Mouse (Mus musculus) embryonic facial prominence, embryonic 11.5 days (tissue): ENCODE results near the gene Epb41l5. TPM values are rescaled to one million over a fixed set of nuclear protein-coding genes. Genes with fewer than 3 reads are reported as not detected.
A peak's percentile ranks its signal among the peaks of the same experiment; 100 is the strongest.

Experiments used
- ATAC-seq: fragments of 200-750 bp; cut with Nextera tagmentation; replicated peaks from 2 replicates; pipeline ENCODE4 v1.8.0; 2017; ENCODE audit warnings: low read depth; ENCODE audit not compliant: insufficient number of reproducible peaks, low FRiP score, low TSS enrichment
- DNase-seq: peaks from one replicate; pipeline ENCODE4 v3.0.0-alpha.2; 2015; ENCODE audit warnings: low spot score
- H3K27ac ChIP-seq: fragments of 300-500 bp; sonication (generic); replicated peaks from 2 replicates; pipeline ENCODE4 v1.5.1; 2014; ENCODE audit warnings: mild to moderate bottlenecking, low read depth, low read length, control low read depth
- H3K27me3 ChIP-seq: fragments of 300-500 bp; sonication (generic); 2 replicates; pipeline ENCODE4 v1.6.1; 2014; ENCODE audit warnings: mild to moderate bottlenecking, low read length, moderate library complexity, mixed read lengths; ENCODE audit not compliant: control insufficient read depth, insufficient read depth
- H3K36me3 ChIP-seq: fragments of 300-500 bp; sonication (generic); replicated peaks from 2 replicates; pipeline ENCODE4 v1.6.1; 2014; ENCODE audit warnings: low read depth, mild to moderate bottlenecking, low read length, moderate library complexity, mixed read lengths; ENCODE audit not compliant: control insufficient read depth, insufficient read depth
- H3K4me1 ChIP-seq: fragments of 300-500 bp; sonication (generic); 2 replicates; pipeline ENCODE4 v1.6.1; 2014; ENCODE audit warnings: low read length, mixed read lengths; ENCODE audit not compliant: control insufficient read depth, insufficient read depth
- H3K4me2 ChIP-seq: fragments of 300-500 bp; sonication (generic); 2 replicates; pipeline ENCODE4 v1.6.1; 2014; ENCODE audit warnings: low read depth, mild to moderate bottlenecking, control low read depth, low read length, moderate library complexity
- H3K4me3 ChIP-seq: fragments of 300-500 bp; sonication (generic); 2 replicates; pipeline ENCODE4 v1.5.1; 2014; ENCODE audit warnings: low read depth, low read length, control low read depth
- H3K9ac ChIP-seq: fragments of 300-500 bp; sonication (generic); replicated peaks from 2 replicates; pipeline ENCODE4 v1.6.1; 2014; ENCODE audit warnings: mild to moderate bottlenecking, control low read depth, low read length
- H3K9me3 ChIP-seq: fragments of 300-500 bp; sonication (generic); replicated peaks from 2 replicates; pipeline ENCODE4 v1.6.1; 2016; ENCODE audit warnings: mild to moderate bottlenecking, low read length, inconsistent platforms, mixed read lengths; ENCODE audit not compliant: control insufficient read depth
- WGBS: fragments of 180-500 bp; shearing (Covaris S2); extraction: QIAGEN DNeasy Blood & Tissue Kit; methylation state at CpG from one replicate; pipeline ENCODE4 v1.1.7; 2014; 5-methylcytosine and 5-hydroxymethylcytosine counted together
- polyA plus RNA-seq: library from polyadenylated mRNA; unstranded; fragments of >200 nt; fragmentation: Nextera tagmentation; extraction: Ambion mirVana; gene quantifications from 2 replicates; pipeline ENCODE4 v1.2.1, GENCODE M21; 2014

Gene Epb41l5
- polyA plus RNA-seq, 1 experiment from 2014 or later, result 21.4 TPM

DNA sequence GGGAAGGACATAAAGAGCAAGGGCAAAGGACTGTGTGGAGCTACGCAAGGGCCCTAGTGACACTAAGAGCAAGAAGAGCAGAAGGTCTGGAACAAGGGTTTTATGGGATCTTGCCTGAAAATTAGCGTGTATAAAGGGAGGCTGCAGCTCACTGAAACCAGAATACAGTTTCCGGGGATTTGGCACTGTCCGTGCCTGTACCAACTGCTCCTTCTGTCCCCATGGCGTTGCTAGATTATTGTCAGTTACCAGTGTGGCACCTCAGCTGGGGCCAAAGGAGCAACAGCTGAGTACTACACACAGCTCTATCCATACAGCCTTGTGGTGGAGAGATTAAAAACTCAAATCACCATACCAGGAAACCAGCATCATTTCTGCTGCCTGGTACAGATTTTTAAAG, 1.6 kb upstream of the Epb41l5 start:
- Histone ChIP-seq H3K27ac (no peak overlapping the region), H3K27me3 (no peaks in the 10 kb centered on the region), H3K4me1 (no peaks in the 10 kb centered on the region)

DNA sequence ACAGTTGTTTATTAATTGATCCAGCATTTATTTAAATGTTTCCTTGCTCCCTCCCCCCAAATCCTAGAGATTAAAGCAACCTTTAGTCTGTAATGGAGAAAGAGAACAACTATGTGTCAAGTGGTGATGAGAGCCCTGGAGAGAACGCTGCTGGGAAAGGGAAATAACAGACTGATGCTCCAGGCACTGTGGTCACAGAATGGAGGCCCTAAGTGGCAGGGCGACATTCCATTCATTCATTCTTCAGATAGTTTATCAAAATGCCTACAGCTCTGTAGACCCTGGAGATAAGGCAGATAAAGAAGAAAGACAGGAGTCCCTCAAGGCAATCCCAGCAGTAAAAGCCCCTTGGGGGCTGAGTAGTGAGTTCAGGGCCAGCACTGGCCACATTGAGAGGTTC, 827 bp upstream of the Epb41l5 start:
- Histone ChIP-seq H3K9me3 (no peaks in the 10 kb centered on the region), H3K36me3 (no peaks in the 10 kb centered on the region), H3K4me2 (no peak overlapping the region), H3K9ac (no peak overlapping the region), H3K4me1 (no peaks in the 10 kb centered on the region), H3K27me3 (no peaks in the 10 kb centered on the region), H3K4me3 (no peak overlapping the region), H3K27ac (no peak overlapping the region)
- WGBS, result 52% methylated on average over 2 of the region's 2 CpGs
- no peak for DNase-seq
- ATAC-seq, result no peak

More for the DNA sequence above, 1.6 kb upstream of the Epb41l5 start:
- ATAC-seq (no peak), DNase-seq (no peak)
- no peaks in the 10 kb centered on the region for H3K9me3 ChIP-seq
- no peak overlapping the region for H3K4me3 ChIP-seq
- H3K9ac ChIP-seq, result no peak overlapping the region
- H3K4me2 ChIP-seq, result no peak overlapping the region
- H3K36me3 ChIP-seq, result no peaks in the 10 kb centered on the region
- 89% methylated on average over 5 of the region's 5 CpGs for WGBS

DNA sequence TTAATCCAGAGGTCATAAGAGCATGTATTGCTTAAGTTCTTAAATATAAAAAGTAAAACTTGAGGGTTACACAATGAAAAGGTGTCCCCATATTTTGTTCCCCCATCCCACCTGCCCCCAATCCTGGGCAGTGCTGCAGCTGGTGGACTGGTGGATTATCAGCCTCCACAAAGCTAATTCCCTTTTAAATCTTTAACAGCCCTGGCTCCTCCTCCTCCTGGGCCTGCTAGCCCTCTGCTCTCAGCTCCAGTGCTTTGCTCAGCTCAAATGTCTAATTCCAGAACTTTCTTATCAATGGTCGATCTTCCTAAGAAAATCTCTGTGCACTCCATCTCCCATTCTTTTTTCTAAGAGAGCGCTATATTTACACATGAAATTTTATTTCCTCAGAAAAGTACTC, 2.4 kb downstream of the Epb41l5 start:
- no peaks in the 10 kb centered on the region for H3K4me1 ChIP-seq
- 73% methylated on average over 2 of the region's 2 CpGs for WGBS
- no peaks in the 10 kb centered on the region for H3K9me3 ChIP-seq
- DNase-seq (no peak), ATAC-seq (no peak)
- H3K4me2 ChIP-seq, result no peak overlapping the region
- no peaks in the 10 kb centered on the region for H3K36me3 ChIP-seq
- H3K27ac ChIP-seq, result no peak overlapping the region
- H3K4me3 ChIP-seq, result no peak overlapping the region
- no peaks in the 10 kb centered on the region for H3K27me3 ChIP-seq
- no peak overlapping the region for H3K9ac ChIP-seq

DNA sequence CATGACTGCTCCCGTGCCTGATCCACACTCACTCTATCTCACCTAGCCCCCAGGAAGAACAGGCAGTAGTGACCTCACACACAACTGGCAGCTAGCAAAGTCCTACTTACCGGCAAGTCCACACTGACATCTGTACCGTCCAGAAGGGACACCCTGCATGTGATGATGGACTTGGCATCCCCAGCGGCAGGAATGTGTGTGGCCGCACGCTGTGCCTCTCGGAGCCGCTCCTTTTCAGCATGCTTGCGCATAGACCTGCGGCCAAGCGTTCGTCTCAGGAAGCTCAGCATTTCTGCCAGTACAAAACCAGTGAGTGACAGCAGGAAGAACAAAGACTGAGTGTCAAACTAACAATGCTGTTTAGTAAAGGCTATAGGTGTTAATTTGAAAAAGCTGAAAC, 6.4 kb downstream of the Epb41l5 start:
- no peak overlapping the region for H3K9ac ChIP-seq
- H3K27ac ChIP-seq, result no peak overlapping the region
- ATAC-seq, result peak; percentile 72
- no peaks in the 10 kb centered on the region for H3K9me3 ChIP-seq
- 43% methylated on average over 12 of the region's 12 CpGs for WGBS
- H3K4me3 ChIP-seq, result no peak overlapping the region
- H3K4me1 ChIP-seq, result no peaks in the 10 kb centered on the region
- DNase-seq, result peak; percentile 61
- no peaks in the 10 kb centered on the region for H3K36me3 ChIP-seq
- H3K27me3 ChIP-seq, result no peaks in the 10 kb centered on the region
- no peak overlapping the region for H3K4me2 ChIP-seq

DNA sequence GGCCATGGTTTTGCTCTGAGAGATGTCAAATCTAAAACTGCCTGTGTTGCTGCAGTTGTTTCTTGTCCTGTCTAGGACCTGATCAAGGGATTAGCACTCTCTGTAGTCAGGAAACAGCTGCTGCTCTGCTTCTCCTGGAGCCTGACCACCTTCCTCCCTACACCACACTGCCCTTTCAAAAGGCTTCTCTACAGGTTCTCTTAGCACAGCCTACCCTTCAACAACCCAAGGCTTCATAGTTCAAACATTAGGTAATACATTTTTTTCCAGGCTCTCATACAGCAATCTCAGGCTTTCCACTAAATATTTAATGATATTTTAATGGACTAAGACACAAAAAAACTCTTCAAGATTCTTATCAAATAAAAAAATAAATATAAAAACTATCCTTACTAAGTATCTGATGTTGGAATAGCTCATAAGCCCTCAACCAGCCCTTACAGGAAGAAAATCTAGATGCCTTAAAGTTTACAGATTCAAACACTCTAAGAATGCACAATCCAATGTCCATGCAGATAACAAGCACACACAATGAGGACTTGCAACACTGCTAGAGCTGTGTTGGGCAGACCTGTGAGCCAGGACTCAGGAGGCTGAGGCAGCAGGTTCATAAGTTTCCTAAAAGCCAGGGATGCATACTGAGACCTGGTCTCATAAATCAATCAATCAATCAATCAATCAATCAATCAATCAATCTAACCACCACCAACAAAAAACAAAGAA, 7.5 kb downstream of the Epb41l5 start:
- ATAC-seq, result no peak
- Histone ChIP-seq H3K4me2 (no peak overlapping the region), H3K9me3 (no peaks in the 10 kb centered on the region), H3K27ac (no peak overlapping the region), H3K36me3 (no peaks in the 10 kb centered on the region), H3K27me3 (no peaks in the 10 kb centered on the region), H3K4me3 (no peak overlapping the region), H3K9ac (no peak overlapping the region), H3K4me1 (no peaks in the 10 kb centered on the region)
- DNase-seq, result no peak

DNA sequence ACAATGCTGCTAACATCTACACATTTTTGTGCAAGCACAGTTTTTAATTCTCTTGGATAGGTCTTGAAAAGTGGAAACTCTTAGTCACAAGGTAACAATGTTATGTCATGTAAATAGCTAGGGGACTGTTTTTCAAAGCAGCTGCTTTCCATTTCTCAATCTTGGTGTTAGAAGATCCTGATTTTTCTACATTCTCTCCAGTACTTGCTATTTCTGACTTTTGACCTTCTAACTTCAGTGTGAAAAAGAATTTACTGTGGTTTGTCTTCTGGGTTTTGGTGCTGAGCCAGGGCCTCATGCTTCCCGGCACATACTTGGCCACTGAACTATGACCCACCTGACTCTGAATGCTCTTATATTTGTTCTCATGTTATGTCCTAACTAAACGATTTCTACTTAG, 8.8 kb downstream of the Epb41l5 start:
- 85% methylated on average over 2 of the region's 2 CpGs for WGBS
- H3K27me3 ChIP-seq, result no peaks in the 10 kb centered on the region
- DNase-seq, result no peak
- H3K27ac ChIP-seq, result no peak overlapping the region
- no peak overlapping the region for H3K4me3 ChIP-seq
- H3K36me3 ChIP-seq, result no peaks in the 10 kb centered on the region
- ATAC-seq, result no peak
- no peak overlapping the region for H3K9ac ChIP-seq
- no peaks in the 10 kb centered on the region for H3K4me1 ChIP-seq
- H3K4me2 ChIP-seq, result no peak overlapping the region
- H3K9me3 ChIP-seq, result no peaks in the 10 kb centered on the region

DNA sequence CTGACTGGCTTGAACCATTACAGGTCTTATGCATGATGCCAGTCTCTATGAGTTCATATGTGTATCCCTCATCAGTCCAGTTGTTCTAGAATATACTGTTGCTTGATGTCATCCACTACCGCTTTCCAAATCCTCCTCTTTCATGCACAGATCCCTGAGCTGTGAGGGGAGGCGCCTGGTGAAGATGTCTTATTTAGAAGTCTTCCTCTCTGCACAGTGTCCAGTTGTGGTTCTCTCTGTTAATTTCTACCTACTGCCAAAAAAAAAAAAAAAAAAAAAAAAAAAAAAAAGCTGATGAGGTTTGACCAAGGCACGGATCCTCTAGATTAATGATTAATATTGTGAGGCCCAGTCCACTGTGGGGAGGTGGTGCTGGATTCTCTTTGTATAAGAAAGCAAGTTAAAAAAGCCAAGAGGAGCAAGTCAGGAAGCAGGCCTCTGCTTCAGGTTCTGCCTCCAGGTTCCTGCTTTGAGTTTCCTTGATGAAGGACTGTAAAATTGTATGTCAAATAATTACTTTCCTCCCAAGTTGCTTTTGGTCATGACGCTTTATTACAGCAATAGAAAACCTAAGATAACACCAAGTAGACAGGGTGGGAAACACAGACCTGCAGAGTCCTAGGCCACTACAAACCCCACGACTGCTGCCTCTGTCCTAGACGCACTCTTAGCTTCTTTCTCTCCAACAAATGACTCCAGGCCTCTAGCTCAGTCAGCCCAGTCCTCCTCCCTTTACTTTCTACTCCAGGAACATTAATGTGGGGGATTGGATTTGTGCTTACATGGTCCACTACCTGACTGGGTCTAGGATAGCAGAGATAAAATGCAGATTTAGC, 11.4 kb downstream of the Epb41l5 start:
- H3K27me3 ChIP-seq, result no peaks in the 10 kb centered on the region
- H3K27ac ChIP-seq, result no peak overlapping the region
- H3K36me3 ChIP-seq, result no peaks in the 10 kb centered on the region
- H3K4me2 ChIP-seq, result no peak overlapping the region
- no peak for ATAC-seq
- 91% methylated on average over 6 of the region's 6 CpGs for WGBS
- H3K9me3 ChIP-seq, result no peaks in the 10 kb centered on the region
- no peak for DNase-seq
- no peak overlapping the region for H3K4me3 ChIP-seq
- H3K9ac ChIP-seq, result no peak overlapping the region
- H3K4me1 ChIP-seq, result no peaks in the 10 kb centered on the region

DNA sequence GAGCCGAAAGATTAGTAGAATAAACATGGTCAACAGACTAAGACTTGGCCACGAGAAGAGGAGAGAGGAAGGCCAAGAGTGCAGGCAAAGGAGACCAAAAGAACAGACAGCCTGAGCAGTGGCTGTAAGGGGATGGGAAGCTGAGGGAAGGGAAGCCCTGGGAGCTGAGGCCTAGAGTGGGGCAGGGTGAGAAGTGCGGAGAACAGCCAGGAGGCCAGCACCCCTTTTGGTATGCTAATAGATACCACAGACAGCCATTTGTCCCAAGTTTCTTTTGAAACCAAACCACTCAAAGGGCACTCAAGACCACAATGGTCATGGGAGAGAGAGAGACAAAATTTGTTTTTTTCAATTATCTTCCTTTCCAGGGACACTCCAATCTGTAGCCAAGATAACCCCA, 14.1 kb downstream of the Epb41l5 start:
- Histone ChIP-seq H3K4me3 (no peak overlapping the region), H3K36me3 (no peaks in the 10 kb centered on the region), H3K27me3 (no peaks in the 10 kb centered on the region), H3K4me1 (no peaks in the 10 kb centered on the region), H3K4me2 (no peak overlapping the region), H3K9ac (no peak overlapping the region), H3K9me3 (no peaks in the 10 kb centered on the region), H3K27ac (no peak overlapping the region)
- 57% methylated on average over 3 of the region's 3 CpGs for WGBS
- DNase-seq (no peak), ATAC-seq (no peak)
